Mouse (Mus musculus) regulatory T cell (primary cell): Measurements from ENCODE around the gene Tagap.

Experiments used
- in situ Hi-C: fragments of 300-600 bp; cut with MboI, MseI; formaldehyde crosslinking; loops from one replicate; pipeline ENCODE4 v1.15.1; 2025; ENCODE audit warnings: high pct_unique_total_duplicates

Tagap gene

GRCm38 (mm10) chr17:7914596-7915227 lies 11.1 kb upstream of the Tagap start:
- in situ Hi-C loops, result no loop called here

DNA sequence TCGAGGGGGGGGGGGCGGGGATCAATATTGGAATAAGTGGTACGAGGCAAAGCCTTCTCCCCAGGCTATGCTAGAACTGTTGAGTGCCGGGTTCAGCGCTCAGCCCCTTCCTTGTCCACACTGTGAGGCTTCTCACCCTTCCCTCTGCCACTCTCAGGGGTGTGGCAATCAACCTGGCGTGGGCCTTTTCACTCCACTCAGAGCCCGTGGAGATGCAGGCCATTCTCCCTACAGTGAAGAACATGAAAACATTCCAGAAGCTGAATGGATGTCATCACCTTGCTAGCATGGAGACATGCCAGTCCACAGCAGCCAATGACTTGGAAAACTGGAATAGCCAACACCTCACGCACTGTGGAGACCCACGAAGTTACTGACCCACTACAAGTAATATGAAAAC lies 10.0 kb upstream of the Tagap start:
- in situ Hi-C loops, result no loop called here

DNA sequence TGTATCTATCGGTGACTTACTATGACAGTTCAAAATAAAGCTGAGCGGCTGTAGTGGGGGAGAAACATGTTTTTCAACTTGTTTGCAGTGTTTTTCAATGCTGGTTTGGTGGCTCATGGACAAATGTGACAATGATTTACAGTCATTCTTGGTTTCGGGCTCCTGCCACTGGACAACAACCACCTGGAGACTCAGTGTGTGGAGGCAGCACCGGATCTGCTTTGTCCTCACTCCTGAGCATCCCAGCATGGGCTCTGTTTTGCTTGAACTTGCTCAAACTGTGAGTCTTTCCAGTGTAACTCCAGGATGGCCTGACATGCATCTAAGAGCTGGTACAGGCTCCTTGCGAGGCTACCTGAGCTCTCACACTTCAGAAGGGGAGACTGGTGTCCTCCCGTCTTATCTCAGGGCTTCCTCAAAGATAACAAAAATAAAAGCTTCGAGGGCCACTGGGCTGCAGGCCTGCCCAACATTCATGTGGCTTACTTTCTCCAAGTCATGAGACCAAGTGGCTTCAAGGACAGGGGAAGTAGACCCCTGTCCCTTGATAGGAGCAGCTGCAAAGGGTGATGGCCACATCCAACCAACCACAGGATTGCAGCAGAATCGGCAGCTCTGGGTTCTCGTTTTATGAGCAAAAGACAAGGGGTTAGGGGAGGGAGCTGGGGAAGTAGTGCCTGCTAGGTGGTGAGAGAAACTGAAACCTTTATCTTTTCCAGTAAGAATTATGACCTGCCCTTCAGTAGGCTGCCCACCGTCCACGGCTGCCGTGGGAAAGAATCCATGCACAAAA lies 8.8 kb upstream of the Tagap start:
- in situ Hi-C loops, result no loop called here

DNA sequence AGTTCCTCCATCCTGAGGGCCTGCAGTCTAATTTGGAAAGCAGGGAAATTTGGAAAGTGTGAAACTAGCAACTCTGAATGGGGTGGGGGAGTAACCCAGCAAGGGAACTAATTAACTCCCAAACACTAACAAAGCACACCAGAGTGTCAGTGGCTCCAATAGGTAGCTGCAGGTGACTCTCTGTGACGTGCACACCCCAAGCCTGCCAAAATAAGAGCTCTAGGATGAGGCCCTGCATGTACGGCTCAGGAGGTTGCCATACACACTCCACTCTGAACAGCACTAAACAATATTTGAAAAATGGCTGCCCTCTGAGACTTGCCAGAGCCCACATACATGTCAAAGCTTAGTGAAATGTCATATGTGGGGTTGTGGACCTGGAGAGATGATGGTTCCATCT lies 7.4 kb upstream of the Tagap start:
- in situ Hi-C loops, result no loop called here

GRCm38 (mm10) chr17:7919209-7919608 lies 6.6 kb upstream of the Tagap start:
- in situ Hi-C loops, result no loop called here

DNA sequence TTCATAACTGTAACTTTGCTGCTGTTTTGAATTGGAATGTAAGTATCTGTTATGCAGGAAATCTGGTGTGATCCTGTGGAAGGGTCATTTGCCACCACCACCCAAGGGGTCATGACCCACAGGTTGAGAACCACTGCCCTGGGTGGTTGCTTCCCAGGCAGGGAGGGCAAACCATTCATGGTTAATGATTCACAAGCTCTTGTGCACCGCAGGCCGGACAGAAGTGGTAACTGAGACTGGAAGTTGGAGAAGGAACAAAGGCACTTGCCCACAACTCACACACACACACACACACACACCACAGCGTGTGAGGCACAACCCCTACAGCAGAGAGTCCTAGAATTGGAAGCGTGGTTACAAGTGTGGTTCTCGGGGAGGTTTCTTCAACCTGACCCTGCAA lies 3.2 kb upstream of the Tagap start:
- in situ Hi-C loops, result loop anchor here (10.0 kb wide), 1 partner anchor 518 kb away; no protein-coding TSS in a partner anchor

- in situ Hi-C loops, result loop anchor here (10.0 kb wide), 1 partner anchor 519 kb away; no protein-coding TSS in a partner anchor
These were observed 1.5 kb upstream of the Tagap start for GRCm38 (mm10) chr17:7924185-7924725.

DNA sequence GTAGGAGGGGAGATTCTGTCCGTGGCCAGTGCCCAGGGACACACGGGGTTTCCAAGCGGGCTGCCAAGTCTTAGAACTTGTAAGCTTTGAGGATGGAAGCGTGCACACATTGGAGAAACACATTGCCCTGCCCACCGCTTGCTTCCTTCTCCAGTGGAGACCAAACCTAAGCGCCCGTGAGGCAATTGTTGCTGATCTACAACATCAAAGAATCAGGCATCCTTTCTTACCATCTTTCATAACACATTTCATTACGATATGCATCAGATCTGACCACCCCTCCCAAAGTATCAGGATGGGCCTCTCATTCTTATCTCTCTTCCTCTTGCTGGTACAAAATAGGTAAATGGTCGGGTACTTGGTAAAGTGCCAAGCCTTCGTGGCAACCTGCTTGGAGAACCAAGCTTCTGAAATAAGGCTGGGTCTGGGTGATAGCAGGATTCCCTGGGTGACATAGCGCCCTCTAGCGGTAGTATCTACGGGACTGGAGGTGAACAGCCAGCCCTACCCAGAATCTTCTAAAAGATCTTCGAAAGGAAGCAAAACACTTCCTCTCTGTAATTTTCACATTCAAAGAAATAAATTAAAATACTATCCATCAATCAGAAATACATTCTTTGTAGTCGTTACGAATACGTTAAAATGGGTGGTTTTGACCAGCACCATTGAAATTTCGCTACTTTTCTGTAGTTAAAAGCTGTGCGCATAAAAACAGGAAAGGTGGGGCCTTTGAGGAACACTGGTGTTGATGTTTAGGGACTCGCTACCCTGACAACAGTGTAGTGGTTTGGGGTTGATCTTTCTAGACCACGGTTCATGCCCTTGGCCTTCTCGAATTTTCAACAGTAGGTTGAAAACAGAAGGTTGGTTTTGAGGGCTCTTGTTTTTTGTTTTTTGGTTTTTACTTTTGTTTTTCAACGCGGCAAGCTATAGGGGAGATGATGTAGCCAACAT lies 2.1 kb downstream of the Tagap start:
- in situ Hi-C loops, result loop anchor here (5.0 to 25.0 kb wide), 3 partner anchors 61 to 523 kb away; partner anchors contain the start of gene Ccr6

DNA sequence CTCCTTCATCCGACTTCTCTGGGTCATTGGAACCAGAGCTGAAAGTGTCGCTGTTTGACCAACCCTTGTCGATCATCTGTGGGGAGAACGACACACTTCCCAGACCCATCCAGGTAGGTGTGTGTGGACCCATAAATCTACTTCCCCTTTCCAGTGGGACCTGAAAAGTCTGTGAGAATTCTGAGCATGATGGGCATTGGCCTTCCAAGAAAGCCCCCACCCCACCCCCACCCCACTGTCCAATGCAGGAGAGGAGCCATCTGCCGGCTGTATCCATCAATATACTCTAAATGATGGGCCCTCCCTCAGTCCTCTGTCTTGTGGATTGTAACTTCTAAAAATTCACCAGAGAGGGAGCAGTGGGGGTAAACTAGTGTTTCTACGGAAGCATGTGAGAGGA lies 2.9 kb downstream of the Tagap start:
- in situ Hi-C loops, result loop anchor here (5.0 to 25.0 kb wide), 3 partner anchors 61 to 524 kb away; partner anchors contain the start of gene Ccr6

DNA sequence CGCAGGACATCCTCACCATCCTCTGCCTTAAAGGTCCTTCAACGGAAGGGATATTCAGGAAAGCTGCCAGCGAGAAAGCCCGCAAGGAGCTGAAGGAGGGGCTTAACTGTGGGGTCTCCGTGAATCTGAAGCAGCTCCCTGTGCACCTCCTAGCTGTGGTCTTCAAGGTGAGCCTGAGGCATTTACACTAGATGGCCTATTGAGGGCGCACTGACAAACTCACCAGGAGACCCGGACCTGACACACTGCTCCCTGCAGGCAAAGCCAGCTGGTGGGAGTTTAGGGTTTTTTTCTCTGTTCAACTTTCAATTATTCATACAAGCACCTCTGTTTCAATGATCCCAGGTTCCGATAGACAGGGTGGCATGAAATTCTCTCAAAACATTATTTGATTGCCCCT lies 3.5 kb downstream of the Tagap start:
- in situ Hi-C loops, result loop anchor here (5.0 to 25.0 kb wide), 3 partner anchors 62 to 524 kb away; partner anchors contain the start of gene Ccr6

DNA sequence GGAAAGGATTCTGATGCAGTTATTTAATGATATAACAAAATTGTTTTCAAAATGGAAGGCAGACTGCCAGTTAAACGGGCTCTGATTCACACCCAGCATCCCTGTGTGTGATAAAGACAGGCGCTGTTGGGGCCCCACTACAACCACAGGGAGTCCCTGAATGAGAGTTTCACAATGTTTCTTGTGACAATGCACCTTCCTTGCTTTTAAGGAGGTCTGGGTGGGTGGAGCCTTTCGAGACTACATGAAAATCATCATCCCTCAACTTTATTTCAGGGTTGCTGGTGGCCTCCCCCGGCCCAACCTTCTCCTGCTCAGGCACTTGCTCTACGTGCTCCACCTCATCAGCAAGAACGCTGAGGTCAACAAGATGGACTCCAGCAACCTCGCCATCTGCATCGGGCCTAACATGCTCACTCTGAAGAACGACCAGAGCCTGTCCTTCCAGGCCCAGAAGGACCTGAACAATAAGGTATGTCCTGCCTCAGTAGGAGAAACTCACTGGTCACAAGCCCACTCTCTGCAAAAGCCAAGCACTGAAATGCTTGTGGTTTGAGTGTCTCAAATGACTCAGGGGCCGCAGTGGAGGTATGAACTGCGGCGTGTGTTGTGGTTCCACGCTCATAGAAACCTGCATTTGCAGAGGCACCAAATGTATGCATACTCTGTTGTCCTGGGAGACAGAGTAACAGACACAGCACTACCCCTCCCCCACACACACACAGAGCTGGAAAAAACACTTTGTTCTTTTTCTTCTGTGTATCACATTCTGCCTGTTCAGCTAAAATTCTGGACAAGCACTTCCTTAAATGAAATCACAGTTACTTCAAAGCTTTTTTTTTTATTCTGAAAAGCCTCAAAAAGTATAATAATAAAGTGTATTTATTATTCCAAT lies 5.5 kb downstream of the Tagap start:
- in situ Hi-C loops, result loop anchor here (25.0 kb wide), 1 partner anchor 306 kb away; the partner anchor contains the start of gene Ccr6

DNA sequence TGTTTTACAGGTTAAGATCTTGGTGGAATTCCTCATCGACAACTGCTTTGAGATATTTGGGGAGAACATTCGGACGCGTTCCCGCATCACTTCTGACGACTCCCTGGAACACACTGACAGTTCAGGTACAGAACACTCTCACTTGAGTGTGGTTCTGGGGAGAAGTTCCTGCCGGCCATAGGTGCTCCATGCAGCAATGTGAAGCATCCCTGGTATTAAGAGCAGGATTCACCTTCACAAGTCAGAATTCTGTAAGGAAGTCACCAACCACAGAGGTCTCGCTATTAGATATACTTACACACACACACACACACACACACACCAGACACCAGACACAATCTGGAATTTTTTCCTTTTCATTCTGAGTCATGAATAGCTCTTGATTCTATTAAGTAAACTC lies 6.3 kb downstream of the Tagap start:
- in situ Hi-C loops, result loop anchor here (25.0 kb wide), 1 partner anchor 305 kb away; the partner anchor contains the start of gene Ccr6

DNA sequence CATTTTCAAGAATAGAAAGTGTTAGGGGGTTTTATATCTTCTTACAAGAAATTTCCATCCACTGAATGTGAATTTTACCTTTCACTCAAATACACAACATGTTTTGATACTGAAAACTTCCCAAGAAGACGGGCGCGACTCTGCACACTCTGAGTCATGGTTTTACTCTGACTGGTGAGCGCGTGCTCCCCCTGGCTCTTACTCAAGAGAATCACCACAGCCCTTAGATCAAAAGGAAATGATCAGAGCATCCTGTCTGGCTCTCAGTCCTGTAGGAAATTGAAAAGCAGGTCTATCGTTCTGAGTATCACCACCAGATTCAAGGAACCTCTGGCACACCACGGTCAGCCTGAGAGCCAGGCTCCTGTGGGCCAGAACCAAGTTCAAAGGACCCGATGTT lies 13.8 kb downstream of the Tagap start:
- in situ Hi-C loops, result loop anchor here (25.0 kb wide), 1 partner anchor 298 kb away; the partner anchor contains the start of gene Ccr6

- in situ Hi-C loops, result loop anchor here (5.0 to 25.0 kb wide), 2 partner anchors 292 to 998 kb away; partner anchors contain the start of genes Ccr6 and Rsph3b
These were observed 19.6 kb downstream of the Tagap start, which contains the start of gene Rsph3a for GRCm38 (mm10) chr17:7945117-7946052. Gene Rsph3a (plus strand): TSS chr17:7945614.

- in situ Hi-C loops, result loop anchor here (5.0 to 25.0 kb wide), 2 partner anchors 291 to 999 kb away; partner anchors contain the start of genes Ccr6 and Rsph3b
These were observed 20.3 kb downstream of the Tagap start for GRCm38 (mm10) chr17:7946053-7946627.

DNA sequence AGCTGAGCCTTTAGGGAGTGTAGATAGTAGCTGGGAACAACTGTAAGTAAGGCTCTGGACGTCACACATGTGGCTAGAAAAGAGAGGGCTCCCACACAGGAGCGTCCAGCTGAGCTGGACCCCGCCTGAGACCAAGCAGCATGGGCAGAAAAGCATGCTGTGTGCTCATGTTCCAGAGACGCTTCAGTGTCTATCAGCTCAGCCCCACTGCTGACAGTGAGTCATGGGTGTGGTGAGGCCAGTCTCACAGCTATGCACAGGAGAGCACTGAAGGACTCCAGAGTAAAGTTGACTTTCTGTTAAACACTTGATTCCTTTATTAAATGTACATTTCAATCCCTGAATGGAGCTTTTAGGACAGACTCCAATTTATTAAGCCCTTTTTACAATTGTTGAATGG lies 25.5 kb downstream of the Tagap start:
- in situ Hi-C loops, result loop anchor here (25.0 kb wide), 1 partner anchor 1214 kb away; no protein-coding TSS in a partner anchor

DNA sequence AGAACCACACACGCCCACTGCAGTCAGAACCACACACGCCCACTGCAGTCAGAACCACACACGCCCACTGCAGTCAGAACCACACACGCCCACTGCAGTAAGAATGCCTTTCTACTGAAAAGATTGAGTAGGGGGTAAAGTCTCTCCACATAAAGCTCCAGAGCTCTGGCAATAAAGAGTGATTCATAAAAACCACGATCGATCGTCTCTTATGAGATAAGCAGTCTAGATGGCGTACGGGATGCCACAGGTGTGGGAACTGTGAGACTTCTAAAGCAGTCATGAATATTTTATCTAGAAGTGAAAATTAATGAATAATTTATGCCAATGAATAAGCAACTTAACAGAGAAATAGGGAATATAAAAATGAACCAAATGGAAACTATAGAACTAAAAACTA lies 31.4 kb downstream of the Tagap start:
- in situ Hi-C loops, result loop anchor here (25.0 kb wide), 1 partner anchor 1220 kb away; no protein-coding TSS in a partner anchor

DNA sequence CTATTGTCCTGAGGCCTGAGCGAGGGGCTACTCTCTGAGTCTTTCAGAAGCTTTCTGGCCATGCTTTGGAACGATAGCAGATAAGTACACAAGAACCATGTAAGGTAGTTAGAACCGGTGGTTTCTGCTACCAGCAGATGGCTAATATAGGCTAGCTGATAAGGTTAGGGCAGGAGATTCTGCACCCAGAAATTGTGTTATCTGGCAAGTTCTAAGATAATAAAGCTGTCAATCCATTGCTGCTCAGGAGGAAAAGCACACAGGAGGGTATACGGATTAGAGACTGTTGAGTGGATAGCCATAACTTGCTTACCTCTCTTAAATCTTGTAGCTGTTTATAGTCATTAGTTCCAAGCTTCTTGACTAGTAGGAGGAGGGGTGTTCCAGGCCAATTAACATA lies 37.5 kb downstream of the Tagap start:
- in situ Hi-C loops, result loop anchor here (5.0 to 25.0 kb wide), 2 partner anchors 1036 to 1226 kb away; no protein-coding TSS in a partner anchor
